Mouse (Mus musculus) myocyte (in vitro differentiated cells): ENCODE measurements around the gene Syk.

ENCODE experiments used
- E2F4 ChIP-seq: IDR thresholded peaks from one replicate; pipeline ENCODE4 v1.6.1; 2011; ENCODE audit warnings: mild to moderate bottlenecking, control low read depth, moderate library complexity; ENCODE audit not compliant: insufficient read depth
- POLR2A ChIP-seq: IDR thresholded peaks from one replicate; pipeline ENCODE4 v1.6.1; 2011; ENCODE audit warnings: low read depth, mild to moderate bottlenecking, control low read depth, moderate library complexity; ENCODE audit not compliant: insufficient read length
- TCF3 ChIP-seq: IDR thresholded peaks from one replicate; pipeline ENCODE4 v1.6.1; 2011; ENCODE audit warnings: low read depth, control low read depth; ENCODE audit not compliant: insufficient read length

DNA sequence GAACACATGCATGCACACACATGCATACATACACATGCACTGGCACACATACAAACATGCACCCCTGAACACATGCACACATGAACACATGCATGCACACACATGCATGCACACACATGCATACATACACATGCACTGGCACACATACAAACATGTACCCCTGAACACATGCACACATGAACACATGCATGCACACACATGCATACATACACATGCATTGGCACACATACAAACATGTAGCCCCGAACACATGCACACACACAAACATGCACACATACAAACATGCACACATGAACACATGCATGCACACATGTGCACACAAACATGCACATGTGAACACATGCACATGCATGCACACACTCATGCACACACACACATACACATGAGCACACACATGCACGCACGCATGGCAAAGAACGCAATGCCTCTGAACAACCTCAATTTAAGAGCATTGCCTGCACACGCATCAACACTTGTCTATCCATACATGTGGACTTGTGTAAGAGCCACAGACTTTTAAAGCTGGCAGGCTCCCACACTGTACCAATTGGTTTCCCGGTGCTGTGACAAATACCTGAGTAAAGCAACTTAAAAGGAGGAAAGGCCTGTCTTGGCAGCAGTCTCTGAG lies 66.9 kb downstream of the Syk start:
- TF ChIP-seq E2F4 (no peak), TCF3 (no peak), POLR2A (no peak)
